Mouse (Mus musculus) embryonic facial prominence, embryonic 14.5 days (tissue): ENCODE measurements at regions not wholly inside any gene's neighbourhood (a gene's known extent, or its start where the extent isn't known, plus 50 kb on each side); places are given as distances from the start of the nearest gene placed in this dataset.

Experiments
- ATAC-seq: fragments of 200-750 bp; cut with Nextera tagmentation; 2 replicates; pipeline ENCODE4 v1.8.0; 2017; ENCODE audit warnings: low read depth, moderate number of reproducible peaks, moderate TSS enrichment
- DNase-seq: peaks from one replicate; pipeline ENCODE4 v3.0.0-alpha.2; 2015; ENCODE audit warnings: low spot score
- H3K27ac ChIP-seq: fragments of 300-500 bp; sonication (generic); replicated peaks from 2 replicates; pipeline ENCODE4 v1.5.1; 2014; ENCODE audit warnings: low read depth, mild to moderate bottlenecking, low read length, moderate library complexity
- H3K27me3 ChIP-seq: fragments of 300-500 bp; sonication (generic); replicated peaks from 2 replicates; pipeline ENCODE4 v1.6.1; 2014; ENCODE audit warnings: low read length; ENCODE audit not compliant: control insufficient read depth, insufficient read depth
- H3K36me3 ChIP-seq: fragments of 300-500 bp; sonication (generic); 2 replicates; pipeline ENCODE4 v1.6.1; 2014; ENCODE audit warnings: low read length, mixed read lengths; ENCODE audit not compliant: control insufficient read depth, insufficient read depth
- H3K4me1 ChIP-seq: fragments of 300-500 bp; sonication (generic); 2 replicates; pipeline ENCODE4 v1.6.1; 2014; ENCODE audit warnings: antibody characterized with exemption, low read length; ENCODE audit not compliant: control insufficient read depth, insufficient read depth
- H3K4me2 ChIP-seq: fragments of 300-500 bp; sonication (generic); 2 replicates; pipeline ENCODE4 v1.6.1; 2014; ENCODE audit warnings: low read depth, mild to moderate bottlenecking, low read length, moderate library complexity, mixed read lengths
- H3K4me3 ChIP-seq: fragments of 300-500 bp; sonication (generic); 2 replicates; pipeline ENCODE4 v1.5.1; 2014; ENCODE audit warnings: low read depth, mild to moderate bottlenecking, low read length
- H3K9ac ChIP-seq: fragments of 300-500 bp; sonication (generic); 2 replicates; pipeline ENCODE4 v1.6.1; 2014; ENCODE audit warnings: low read depth, mild to moderate bottlenecking, low read length, moderate library complexity, mixed read lengths
- H3K9me3 ChIP-seq: fragments of 300-500 bp; sonication (generic); 2 replicates; pipeline ENCODE4 v1.6.1; 2016; ENCODE audit warnings: low read length; ENCODE audit not compliant: control insufficient read depth
- WGBS: fragments of 180-500 bp; shearing (Covaris S2); extraction: QIAGEN DNeasy Blood & Tissue Kit; methylation state at CpG from one replicate; pipeline ENCODE4 v1.1.7; 2014; 5-methylcytosine and 5-hydroxymethylcytosine counted together

GRCm38 (mm10) chr6:51667022-51667421 is 143.3 kb downstream of the Snx10 start:
- Histone ChIP-seq H3K27me3 (no peaks in the 10 kb centered on the region), H3K4me3 (no peak overlapping the region), H3K27ac (no peak overlapping the region), H3K4me2 (no peak overlapping the region), H3K9ac (no peak overlapping the region), H3K4me1 (no peaks in the 10 kb centered on the region), H3K9me3 (peaks cover 14% of the 10 kb centered on the region; the same call in 1 of the 2 replicates), H3K36me3 (no peaks in the 10 kb centered on the region)
- ATAC-seq (no peak), DNase-seq (no peak)
- 77% methylated on average over 3 of the region's 3 CpGs for WGBS

GRCm38 (mm10) chr6:51675342-51675945 is 151.7 kb downstream of the Snx10 start:
- DNase-seq = no peak
- WGBS = 71% methylated on average over 13 of the region's 13 CpGs

GRCm38 (mm10) chr6:51677162-51677996 is 153.7 kb downstream of the Snx10 start:
- no peaks in the 10 kb centered on the region for H3K27me3 ChIP-seq
- ATAC-seq (no peak), DNase-seq (peak; percentile 18)
- WGBS = 67% methylated on average over 12 of the region's 12 CpGs
- no peaks in the 10 kb centered on the region for H3K4me1 ChIP-seq
- no peak overlapping the region for H3K9ac ChIP-seq
- no peaks in the 10 kb centered on the region for H3K36me3 ChIP-seq
- no peak overlapping the region for H3K4me2 ChIP-seq
- no peaks in the 10 kb centered on the region for H3K9me3 ChIP-seq
- no peak overlapping the region for H3K4me3 ChIP-seq
- no peak overlapping the region for H3K27ac ChIP-seq

More at GRCm38 (mm10) chr6:51675342-51675945, 151.7 kb downstream of the Snx10 start:
- H3K36me3 ChIP-seq = no peaks in the 10 kb centered on the region
- no peaks in the 10 kb centered on the region for H3K27me3 ChIP-seq
- H3K4me3 ChIP-seq = no peak overlapping the region
- no peak overlapping the region for H3K4me2 ChIP-seq
- no peaks in the 10 kb centered on the region for H3K4me1 ChIP-seq
- no peak overlapping the region for H3K9ac ChIP-seq
- no peak overlapping the region for H3K27ac ChIP-seq
- ATAC-seq = no peak
- H3K9me3 ChIP-seq = no peaks in the 10 kb centered on the region

GRCm38 (mm10) chr6:51678743-51679142 is 155.0 kb downstream of the Snx10 start:
- no peaks in the 10 kb centered on the region for H3K36me3 ChIP-seq
- DNase-seq (no peak), ATAC-seq (no peak)
- no peak overlapping the region for H3K4me2 ChIP-seq
- 95% methylated on average over 3 of the region's 3 CpGs for WGBS
- H3K9me3 ChIP-seq = no peaks in the 10 kb centered on the region
- H3K9ac ChIP-seq = no peak overlapping the region
- no peak overlapping the region for H3K27ac ChIP-seq
- H3K27me3 ChIP-seq = no peaks in the 10 kb centered on the region
- no peaks in the 10 kb centered on the region for H3K4me1 ChIP-seq
- H3K4me3 ChIP-seq = no peak overlapping the region

- WGBS = 37% methylated on average over 10 of the region's 10 CpGs
- no peak for ATAC-seq
- Histone ChIP-seq H3K4me2 (no peak overlapping the region), H3K27me3 (no peaks in the 10 kb centered on the region), H3K36me3 (no peaks in the 10 kb centered on the region), H3K4me1 (no peaks in the 10 kb centered on the region), H3K9me3 (no peaks in the 10 kb centered on the region), H3K4me3 (no peak overlapping the region), H3K27ac (no peak overlapping the region), H3K9ac (no peak overlapping the region)
- no peak for DNase-seq
Observed at GRCm38 (mm10) chr6:51680239-51680857, 156.6 kb downstream of the Snx10 start.

GRCm38 (mm10) chr6:51683131-51683530 is 159.4 kb downstream of the Snx10 start:
- Histone ChIP-seq H3K36me3 (no peaks in the 10 kb centered on the region), H3K4me1 (no peaks in the 10 kb centered on the region), H3K9me3 (no peaks in the 10 kb centered on the region), H3K4me3 (no peak overlapping the region), H3K27me3 (no peaks in the 10 kb centered on the region), H3K4me2 (no peak overlapping the region), H3K9ac (no peak overlapping the region), H3K27ac (no peak overlapping the region)
- WGBS = 91% methylated on average over 5 of the region's 5 CpGs
- DNase-seq (no peak), ATAC-seq (no peak)

- H3K9ac ChIP-seq = no peak overlapping the region
- no peaks in the 10 kb centered on the region for H3K4me1 ChIP-seq
- H3K4me2 ChIP-seq = no peak overlapping the region
- no peak overlapping the region for H3K4me3 ChIP-seq
- H3K36me3 ChIP-seq = no peaks in the 10 kb centered on the region
- DNase-seq = no peak
- WGBS = 78% methylated on average over 8 of the region's 8 CpGs
- no peak overlapping the region for H3K27ac ChIP-seq
- no peaks in the 10 kb centered on the region for H3K27me3 ChIP-seq
- no peak for ATAC-seq
- H3K9me3 ChIP-seq = no peaks in the 10 kb centered on the region
Observed at GRCm38 (mm10) chr6:51685651-51686287, 162.1 kb downstream of the Snx10 start.

- ATAC-seq (no peak), DNase-seq (no peak)
- Histone ChIP-seq H3K9ac (no peak overlapping the region), H3K4me2 (no peak overlapping the region), H3K27me3 (no peaks in the 10 kb centered on the region), H3K27ac (no peak overlapping the region), H3K4me3 (no peak overlapping the region), H3K36me3 (no peaks in the 10 kb centered on the region), H3K4me1 (no peaks in the 10 kb centered on the region), H3K9me3 (no peaks in the 10 kb centered on the region)
- WGBS = 86% methylated on average over 13 of the region's 13 CpGs
Observed at GRCm38 (mm10) chr6:51690795-51691563, 167.3 kb downstream of the Snx10 start.
